Mouse (Mus musculus) C2C12 (cell line): Measurements from ENCODE around the gene Begain.

Experiments
- CTCF ChIP-seq: IDR thresholded peaks from one replicate; pipeline ENCODE4 v1.5.1; 2011; ENCODE audit not compliant: control insufficient read depth, insufficient read depth, insufficient read length
- MAX ChIP-seq: IDR thresholded peaks from one replicate; pipeline ENCODE4 v1.6.1; 2011; ENCODE audit warnings: mild to moderate bottlenecking, control low read depth

DNA sequence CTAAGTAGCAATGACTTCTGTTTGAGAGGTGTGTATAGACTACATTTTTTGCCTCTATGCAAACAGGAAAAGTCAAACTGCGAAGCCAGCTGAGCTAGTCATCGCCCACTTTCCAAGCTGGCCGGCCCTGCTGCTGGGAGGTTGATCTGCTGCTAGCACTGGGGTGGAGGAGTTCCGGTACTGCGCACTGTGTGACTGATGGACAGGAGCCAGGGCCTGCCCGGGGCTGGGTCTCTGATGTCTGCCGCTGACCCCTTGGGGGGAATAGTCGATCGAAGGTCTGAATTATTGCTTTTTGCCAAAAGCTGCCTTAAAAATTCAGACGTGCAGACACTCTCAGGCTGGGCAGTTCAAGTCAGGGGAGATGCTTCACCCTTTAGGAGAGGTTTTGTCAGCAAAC is 47.1 kb upstream of the Begain start:
- TF ChIP-seq MAX (no peak), CTCF (no peak)
